Mouse (Mus musculus): ENCODE measurements around the gene Anapc16.

- TF ChIP-seq POLR2A (IDR thresholded peaks at IDR 0.05; ENCODE audit: control insufficient read depth, low read depth, low read length) (no peak), CTCF (IDR thresholded peaks at IDR 0.05; ENCODE audit: control insufficient read depth, insufficient read depth, insufficient replicate concordance, low read depth, low read length) (no peak)
These were observed 60.6 kb downstream of the Anapc16 start for GRCm38 (mm10) chr10:59942281-59942846.
